Mouse (Mus musculus) adrenal gland, adult 8-10 months (tissue): ENCODE measurements at regions not wholly inside any gene's neighbourhood (a gene's known extent, or its start where the extent isn't known, plus 50 kb on each side); places are given as distances from the start of the nearest gene placed in this dataset.

ENCODE experiments used
- DNase-seq: peaks from one replicate; pipeline ENCODE4 v3.0.0; 2022

GRCm38 (mm10) chr2:109402556-109402955 lies 122.0 kb upstream of the Mettl15 start:
- DNase-seq, result no peak

- no peak for DNase-seq
These were observed 123.7 kb upstream of the Mettl15 start for GRCm38 (mm10) chr2:109404262-109404661.

GRCm38 (mm10) chr2:109406591-109407079 lies 126.1 kb upstream of the Mettl15 start:
- no peak for DNase-seq

DNA sequence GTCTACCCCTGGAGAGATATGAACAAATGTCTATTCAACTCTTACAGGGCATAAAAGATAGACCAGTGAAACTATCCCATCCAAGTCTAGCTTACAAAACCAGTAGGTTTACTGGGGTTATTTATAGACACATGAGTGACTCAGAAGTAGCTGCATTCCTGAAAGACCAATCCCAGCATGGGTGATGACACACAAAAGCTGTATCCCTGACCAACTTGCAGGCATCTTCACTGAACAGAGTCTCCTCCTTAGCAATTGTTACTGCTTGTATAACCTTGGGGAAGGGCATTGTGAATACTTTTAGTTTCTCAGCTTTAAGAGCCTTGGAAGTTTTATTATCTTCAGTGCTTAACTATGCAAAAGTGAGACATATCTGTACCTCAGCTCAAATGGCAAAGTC lies 139.6 kb upstream of the Mettl15 start:
- DNase-seq, result no peak

DNA sequence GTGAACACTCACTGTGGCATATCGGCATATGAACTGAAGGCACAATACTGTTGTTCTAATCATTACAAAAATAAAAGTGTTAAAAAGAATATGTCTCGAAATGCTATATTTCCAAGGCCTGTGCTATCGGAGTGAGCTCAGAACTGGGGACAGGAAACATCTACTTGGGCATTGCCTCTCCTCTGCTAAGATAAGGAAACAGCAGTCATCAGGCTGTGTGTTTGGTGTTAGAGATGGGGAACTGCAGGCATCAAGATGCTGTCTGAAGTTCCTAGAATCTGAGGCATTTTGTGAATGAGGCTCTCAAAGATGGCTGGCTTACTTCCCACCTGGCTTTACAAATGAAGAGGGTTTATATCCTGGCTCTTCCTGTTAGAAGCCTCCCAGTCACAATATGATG lies 150.6 kb upstream of the Mettl15 start:
- DNase-seq, result no peak

DNA sequence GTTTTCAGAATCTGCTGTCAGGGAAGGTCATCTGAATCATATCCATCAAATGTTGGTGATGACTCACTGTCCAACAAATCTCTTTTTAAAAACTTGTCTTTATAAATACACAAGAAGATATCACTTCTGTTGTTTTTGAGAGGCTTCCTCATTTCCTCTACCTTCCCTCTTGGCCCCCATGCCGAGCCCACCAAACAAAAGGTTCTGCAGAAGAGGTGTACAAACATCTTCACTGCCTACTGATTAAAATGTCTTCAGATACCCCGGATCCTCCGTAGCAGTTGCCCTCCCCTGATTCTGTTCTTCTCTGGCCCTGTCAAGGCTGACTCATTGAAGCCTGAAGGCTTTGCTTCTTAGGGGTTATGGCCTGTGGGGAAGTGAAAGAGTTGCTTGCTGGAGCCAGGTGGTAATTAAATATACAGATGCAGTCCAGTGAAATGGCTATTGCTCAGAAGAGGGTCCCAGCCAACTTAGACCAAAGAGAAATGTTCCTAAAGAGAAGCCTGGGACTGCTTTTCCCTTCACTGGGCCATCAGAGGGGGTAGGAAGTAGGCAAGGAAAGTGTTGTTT lies 162.1 kb upstream of the Mettl15 start:
- DNase-seq, result peak; percentile 22

- DNase-seq, result no peak
These were observed 163.0 kb upstream of the Mettl15 start for GRCm38 (mm10) chr2:109443521-109444066.

- DNase-seq, result peak; percentile 18
These were observed 181.7 kb upstream of the Mettl15 start for GRCm38 (mm10) chr2:109462246-109462645.

DNA sequence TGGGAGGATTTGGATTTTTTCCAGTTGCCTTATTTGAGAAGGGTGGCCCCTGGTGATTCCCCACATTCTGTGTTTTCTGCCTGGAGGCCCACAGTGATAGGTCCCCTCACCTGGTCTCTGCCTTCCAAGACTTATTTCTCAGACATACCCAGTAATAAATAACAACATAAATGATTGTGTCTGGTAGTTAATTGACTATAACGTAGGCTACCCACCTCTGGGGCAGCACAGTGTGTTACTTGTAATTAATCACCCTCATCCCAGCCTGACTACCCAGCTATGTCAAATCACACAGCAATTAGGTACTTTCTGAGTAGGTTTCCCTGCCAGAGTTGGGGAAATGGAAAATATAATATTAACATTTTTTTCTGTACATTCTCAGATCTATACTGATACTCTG lies 190.2 kb upstream of the Bdnf start:
- DNase-seq, result no peak

DNA sequence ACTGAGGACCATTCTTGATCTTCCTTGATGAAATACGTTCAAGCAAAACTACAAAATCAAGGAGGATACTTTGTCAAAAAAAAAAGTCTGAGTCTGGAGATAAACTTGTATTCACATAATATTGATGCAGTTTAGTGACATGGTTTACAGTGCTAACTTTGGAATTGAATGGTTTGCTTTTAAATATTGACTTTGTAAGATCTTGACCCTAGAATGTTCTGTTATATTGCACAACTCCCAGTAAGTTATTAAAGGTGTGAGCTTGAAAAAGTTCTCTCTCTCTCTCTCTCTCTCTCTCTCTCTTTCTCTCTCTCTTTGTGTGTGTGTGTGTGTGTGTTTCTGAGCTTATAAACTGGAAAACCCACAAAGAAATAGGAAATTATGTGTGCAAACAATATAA lies 186.9 kb upstream of the Bdnf start:
- no peak for DNase-seq

DNA sequence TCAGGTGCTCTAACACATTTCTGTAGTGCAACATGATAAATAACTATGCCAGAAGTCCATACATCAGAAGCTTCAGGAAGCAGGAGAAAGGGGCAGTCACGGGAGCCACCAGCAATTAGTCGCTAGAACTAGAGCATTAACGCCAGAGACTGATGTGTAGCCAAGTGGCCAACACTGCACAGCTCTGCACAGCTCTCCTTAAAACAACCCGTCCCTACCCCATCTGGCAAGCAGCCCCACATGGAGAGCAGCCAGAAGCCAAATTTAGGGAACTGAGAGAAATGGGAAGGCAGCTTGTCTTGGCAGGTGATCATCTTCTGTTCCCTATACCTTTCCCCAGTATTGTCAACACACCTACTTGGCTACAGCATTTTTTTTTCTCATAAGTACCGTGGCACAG lies 172.3 kb upstream of the Bdnf start:
- DNase-seq, result no peak

GRCm38 (mm10) chr2:109504906-109505305 lies 169.6 kb upstream of the Bdnf start:
- no peak for DNase-seq

DNA sequence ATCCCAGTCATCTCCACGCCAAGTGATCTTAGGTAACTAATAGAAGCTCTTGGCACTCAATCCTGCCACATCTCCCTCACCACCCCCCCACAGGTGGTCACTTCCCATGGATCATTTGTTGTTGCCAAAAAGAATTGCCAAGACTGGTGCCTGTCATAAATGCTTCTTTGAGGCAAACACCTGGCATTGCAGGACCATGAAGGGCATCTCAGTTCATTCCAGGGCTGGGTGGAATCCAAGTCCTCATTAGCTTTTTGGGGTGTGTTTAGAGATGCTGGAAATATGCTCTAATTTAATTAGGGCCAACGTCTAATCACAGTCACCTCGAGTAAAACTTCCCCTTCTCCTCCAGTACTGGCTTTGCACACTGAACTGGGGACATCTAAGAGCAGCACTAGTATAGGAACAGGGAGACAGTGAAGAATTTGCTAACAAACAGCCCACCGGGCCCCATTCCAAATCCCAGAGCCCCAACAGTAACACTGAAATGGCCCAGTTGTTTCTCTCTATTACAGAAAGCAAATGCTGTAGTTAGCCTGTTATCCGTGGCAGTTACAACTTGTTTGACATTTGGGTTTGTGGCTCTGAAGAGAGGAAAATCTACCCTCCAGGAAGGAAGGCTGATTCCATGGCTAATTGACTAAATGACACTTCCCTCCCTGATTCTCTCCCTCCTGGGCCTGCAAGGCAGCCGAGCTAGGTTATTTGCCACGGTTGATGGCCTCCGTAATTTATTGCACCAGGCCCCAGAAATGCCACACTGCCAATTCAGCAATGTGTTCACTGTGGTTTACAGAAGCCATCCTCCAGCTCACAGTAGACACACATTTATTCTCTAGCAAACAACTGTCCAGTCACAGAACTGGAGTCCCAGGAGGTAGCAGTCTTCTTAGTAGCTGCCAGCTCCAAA lies 164.2 kb upstream of the Bdnf start:
- no peak for DNase-seq

- DNase-seq, result no peak
These were observed 163.4 kb upstream of the Bdnf start for GRCm38 (mm10) chr2:109511142-109511541.

- DNase-seq, result no peak
These were observed 155.2 kb upstream of the Bdnf start for GRCm38 (mm10) chr2:109519261-109519660.

GRCm38 (mm10) chr2:109520471-109520870 lies 154.0 kb upstream of the Bdnf start:
- DNase-seq, result no peak

DNA sequence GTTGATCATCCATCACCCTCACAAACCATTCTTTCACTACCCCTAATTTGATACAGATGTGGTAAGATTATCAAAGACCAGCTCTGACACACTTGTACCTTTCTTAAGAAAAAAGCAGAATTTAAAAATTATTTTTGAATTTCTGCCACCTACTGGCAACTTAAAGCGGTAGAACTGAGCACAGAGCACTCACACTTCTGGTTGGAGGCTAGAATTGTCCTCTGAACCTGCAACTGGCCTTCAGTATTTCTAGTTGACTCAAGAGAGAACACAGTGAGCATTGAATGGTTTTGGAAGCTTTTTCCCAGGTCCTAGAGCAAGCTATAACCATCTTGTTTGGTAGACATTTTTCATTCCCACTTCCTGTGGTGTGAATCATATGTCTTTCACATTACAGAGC lies 135.0 kb upstream of the Bdnf start:
- no peak for DNase-seq

DNA sequence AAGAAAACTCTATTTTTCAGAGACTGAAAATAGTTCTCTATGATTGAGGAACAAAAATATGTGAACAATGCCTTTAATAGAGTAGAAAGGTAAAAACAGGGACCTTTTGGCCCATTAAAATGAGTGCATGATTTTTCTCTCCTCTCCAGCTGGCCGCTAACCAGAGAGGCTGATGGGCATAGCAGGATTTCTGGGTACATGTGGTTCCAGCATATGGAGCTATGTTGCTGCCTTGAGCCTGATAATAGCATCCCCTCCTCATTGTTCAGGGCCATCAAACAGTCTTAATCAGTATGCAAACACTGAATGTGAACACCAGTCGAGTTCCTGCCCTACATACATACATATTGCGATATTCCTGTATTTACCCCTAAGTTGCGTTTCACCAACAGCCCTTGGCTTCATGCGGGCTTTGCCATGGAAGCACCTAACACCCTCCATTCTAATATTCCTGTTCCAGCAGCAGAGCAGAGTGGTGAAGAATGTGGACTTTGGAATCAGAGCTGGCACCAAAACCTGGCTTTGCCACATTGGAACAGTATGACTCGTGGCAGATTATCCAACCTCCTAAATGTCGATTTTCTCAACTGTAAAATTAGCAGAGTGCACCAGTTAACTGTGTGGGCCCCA lies 127.9 kb upstream of the Bdnf start:
- no peak for DNase-seq

DNA sequence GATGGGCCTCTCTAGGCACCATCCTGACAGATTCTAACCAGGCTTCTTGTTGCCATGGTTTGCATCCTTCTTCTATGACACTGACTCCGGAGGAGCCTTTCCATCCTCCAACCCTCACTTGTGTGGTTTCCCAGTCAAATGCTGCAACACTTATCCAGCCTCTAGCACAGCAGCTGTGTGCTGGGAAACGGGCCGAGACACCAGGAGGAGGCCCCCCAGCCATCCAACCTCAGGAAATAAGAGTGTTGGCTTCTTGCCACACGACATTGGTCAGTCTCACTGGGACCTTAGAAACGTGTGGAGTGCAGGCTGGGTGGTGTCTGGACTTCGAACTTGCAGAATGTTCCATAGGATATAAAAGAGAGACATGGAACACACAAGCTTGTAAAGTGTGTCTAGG lies 119.9 kb upstream of the Bdnf start:
- no peak for DNase-seq

- no peak for DNase-seq
These were observed 115.1 kb upstream of the Bdnf start for GRCm38 (mm10) chr2:109559088-109560030.

- no peak for DNase-seq
These were observed 111.5 kb upstream of the Bdnf start for GRCm38 (mm10) chr2:109562996-109563395.

GRCm38 (mm10) chr2:109576946-109577345 lies 97.6 kb upstream of the Bdnf start:
- DNase-seq, result no peak
